Mouse (Mus musculus): ENCODE results near the gene Gnai3. TPM values are rescaled to one million over a fixed set of nuclear protein-coding genes. Genes with fewer than 3 reads are reported as not detected.
A peak's percentile ranks its signal among the peaks of the same experiment; 100 is the strongest.

The Gnai3 gene
- polyA plus RNA-seq, 1 experiment from 2014 or later = 199 TPM

- H3K4me1 ChIP-seq (replicated peaks; ENCODE audit: control insufficient read depth, insufficient read depth, low read length) = no peaks in the 10 kb centered on the region; the same call in 1 of the 2 replicates
- H3K4me2 ChIP-seq (replicated peaks; ENCODE audit: low read depth, low read length) = peak overlapping the region; percentile 97
- H3K4me3 ChIP-seq (ENCODE audit: low read depth, low read length) = peak overlapping the region; percentile 72
- H3K27ac ChIP-seq (ENCODE audit: low read depth, low read length) = no peak overlapping the region; the same call in 1 of the 2 replicates
- DNase-seq (ENCODE audit: low spot score) = peak; percentile 19
- WGBS = 2% methylated on average over 16 of the region's 16 CpGs
- peak overlapping the region; percentile 71; the same call in 1 of the 2 replicates for H3K9ac ChIP-seq (ENCODE audit: low read depth, low read length)
- H3K27me3 ChIP-seq (ENCODE audit: control insufficient read depth, insufficient read depth, low read length) = no peaks in the 10 kb centered on the region
- H3K9me3 ChIP-seq (ENCODE audit: control insufficient read depth, low read length) = no peaks in the 10 kb centered on the region
- no peak for ATAC-seq (ENCODE audit: low FRiP score)
- H3K36me3 ChIP-seq (ENCODE audit: control insufficient read depth, insufficient read depth, low read length) = no peaks in the 10 kb centered on the region
Observed at GRCm38 (mm10) chr3:108185460-108186097, 39.6 kb upstream of the Gnai3 start.

GRCm38 (mm10) chr3:108184742-108185141 lies 38.8 kb upstream of the Gnai3 start:
- DNase-seq (ENCODE audit: low spot score) (no peak), ATAC-seq (ENCODE audit: low FRiP score) (no peak)
- no peak overlapping the region for H3K9ac ChIP-seq (ENCODE audit: low read depth, low read length)
- H3K4me1 ChIP-seq (replicated peaks; ENCODE audit: control insufficient read depth, insufficient read depth, low read length) = no peaks in the 10 kb centered on the region; the same call in 1 of the 2 replicates
- 83% methylated on average over 3 of the region's 3 CpGs for WGBS
- no peaks in the 10 kb centered on the region for H3K9me3 ChIP-seq (ENCODE audit: control insufficient read depth, low read length)
- H3K4me2 ChIP-seq (replicated peaks; ENCODE audit: low read depth, low read length) = no peak overlapping the region
- no peak overlapping the region for H3K4me3 ChIP-seq (ENCODE audit: low read depth, low read length)
- no peaks in the 10 kb centered on the region for H3K27me3 ChIP-seq (ENCODE audit: control insufficient read depth, insufficient read depth, low read length)
- H3K27ac ChIP-seq (ENCODE audit: low read depth, low read length) = no peak overlapping the region
- no peaks in the 10 kb centered on the region for H3K36me3 ChIP-seq (ENCODE audit: control insufficient read depth, insufficient read depth, low read length)

- H3K4me3 ChIP-seq (ENCODE audit: low read depth, low read length) = no peak overlapping the region
- no peaks in the 10 kb centered on the region for H3K9me3 ChIP-seq (ENCODE audit: control insufficient read depth, low read length)
- H3K4me2 ChIP-seq (replicated peaks; ENCODE audit: low read depth, low read length) = no peak overlapping the region
- 44% methylated on average over 2 of the region's 2 CpGs for WGBS
- H3K36me3 ChIP-seq (ENCODE audit: control insufficient read depth, insufficient read depth, low read length) = no peaks in the 10 kb centered on the region
- DNase-seq (ENCODE audit: low spot score) (no peak), ATAC-seq (ENCODE audit: low FRiP score) (no peak)
- no peaks in the 10 kb centered on the region for H3K4me1 ChIP-seq (replicated peaks; ENCODE audit: control insufficient read depth, insufficient read depth, low read length)
- H3K27ac ChIP-seq (ENCODE audit: low read depth, low read length) = no peak overlapping the region
- no peak overlapping the region for H3K9ac ChIP-seq (ENCODE audit: low read depth, low read length)
- H3K27me3 ChIP-seq (ENCODE audit: control insufficient read depth, insufficient read depth, low read length) = no peaks in the 10 kb centered on the region
Observed at GRCm38 (mm10) chr3:108180514-108180913, 34.6 kb upstream of the Gnai3 start.

GRCm38 (mm10) chr3:108178756-108179715 lies 33.1 kb upstream of the Gnai3 start:
- Histone ChIP-seq H3K4me2 (replicated peaks; ENCODE audit: low read depth, low read length) (no peak overlapping the region), H3K27ac (ENCODE audit: low read depth, low read length) (no peak overlapping the region), H3K36me3 (ENCODE audit: control insufficient read depth, insufficient read depth, low read length) (no peaks in the 10 kb centered on the region), H3K9me3 (ENCODE audit: control insufficient read depth, low read length) (no peaks in the 10 kb centered on the region), H3K9ac (ENCODE audit: low read depth, low read length) (no peak overlapping the region), H3K4me3 (ENCODE audit: low read depth, low read length) (no peak overlapping the region), H3K27me3 (ENCODE audit: control insufficient read depth, insufficient read depth, low read length) (no peaks in the 10 kb centered on the region), H3K4me1 (replicated peaks; ENCODE audit: control insufficient read depth, insufficient read depth, low read length) (no peaks in the 10 kb centered on the region)
- DNase-seq (ENCODE audit: low spot score) = no peak
- WGBS = 84% methylated on average over 7 of the region's 7 CpGs
- ATAC-seq (ENCODE audit: low FRiP score) = no peak

GRCm38 (mm10) chr3:108174672-108175531 lies 29.0 kb upstream of the Gnai3 start:
- Histone ChIP-seq H3K36me3 (ENCODE audit: control insufficient read depth, insufficient read depth, low read length) (no peaks in the 10 kb centered on the region), H3K27me3 (ENCODE audit: control insufficient read depth, insufficient read depth, low read length) (no peaks in the 10 kb centered on the region), H3K9ac (ENCODE audit: low read depth, low read length) (no peak overlapping the region), H3K4me2 (replicated peaks; ENCODE audit: low read depth, low read length) (no peak overlapping the region), H3K9me3 (ENCODE audit: control insufficient read depth, low read length) (no peaks in the 10 kb centered on the region), H3K4me3 (ENCODE audit: low read depth, low read length) (no peak overlapping the region), H3K27ac (ENCODE audit: low read depth, low read length) (peak overlapping the region; percentile 19; the same call in 1 of the 2 replicates), H3K4me1 (replicated peaks; ENCODE audit: control insufficient read depth, insufficient read depth, low read length) (no peaks in the 10 kb centered on the region)
- peak; percentile 23 for DNase-seq (ENCODE audit: low spot score)
- ATAC-seq (ENCODE audit: low FRiP score) = peak; percentile 66
- WGBS = 43% methylated on average over 14 of the region's 14 CpGs

- Histone ChIP-seq H3K4me3 (ENCODE audit: low read depth, low read length) (no peak overlapping the region), H3K4me1 (replicated peaks; ENCODE audit: control insufficient read depth, insufficient read depth, low read length) (peaks cover 22% of the 10 kb centered on the region), H3K9me3 (ENCODE audit: control insufficient read depth, low read length) (no peaks in the 10 kb centered on the region), H3K9ac (ENCODE audit: low read depth, low read length) (no peak overlapping the region), H3K36me3 (ENCODE audit: control insufficient read depth, insufficient read depth, low read length) (no peaks in the 10 kb centered on the region), H3K27ac (ENCODE audit: low read depth, low read length) (peak overlapping the region; percentile 47; the same call in 1 of the 2 replicates), H3K4me2 (replicated peaks; ENCODE audit: low read depth, low read length) (no peak overlapping the region), H3K27me3 (ENCODE audit: control insufficient read depth, insufficient read depth, low read length) (no peaks in the 10 kb centered on the region)
- DNase-seq (ENCODE audit: low spot score) (no peak), ATAC-seq (ENCODE audit: low FRiP score) (no peak)
- 33% methylated on average over 3 of the region's 3 CpGs for WGBS
Observed at GRCm38 (mm10) chr3:108169199-108169598, 23.3 kb upstream of the Gnai3 start.

- no peak overlapping the region for H3K4me3 ChIP-seq (ENCODE audit: low read depth, low read length)
- H3K36me3 ChIP-seq (ENCODE audit: control insufficient read depth, insufficient read depth, low read length) = no peaks in the 10 kb centered on the region
- no peaks in the 10 kb centered on the region for H3K9me3 ChIP-seq (ENCODE audit: control insufficient read depth, low read length)
- no peak overlapping the region for H3K4me2 ChIP-seq (replicated peaks; ENCODE audit: low read depth, low read length)
- H3K9ac ChIP-seq (ENCODE audit: low read depth, low read length) = no peak overlapping the region
- H3K4me1 ChIP-seq (replicated peaks; ENCODE audit: control insufficient read depth, insufficient read depth, low read length) = peaks cover 22% of the 10 kb centered on the region
- no peaks in the 10 kb centered on the region for H3K27me3 ChIP-seq (ENCODE audit: control insufficient read depth, insufficient read depth, low read length)
- ATAC-seq (ENCODE audit: low FRiP score) (no peak), DNase-seq (ENCODE audit: low spot score) (no peak)
- 36% methylated on average over 14 of the region's 14 CpGs for WGBS
- H3K27ac ChIP-seq (ENCODE audit: low read depth, low read length) = peak overlapping the region; percentile 91
Observed at GRCm38 (mm10) chr3:108167499-108167898, 21.6 kb upstream of the Gnai3 start.

- 5% methylated on average over 8 of the region's 11 CpGs for WGBS
- ATAC-seq (ENCODE audit: low FRiP score) (peak; percentile 82), DNase-seq (ENCODE audit: low spot score) (peak; percentile 80)
- no peak overlapping the region for H3K4me3 ChIP-seq (ENCODE audit: low read depth, low read length)
- no peak overlapping the region for H3K4me2 ChIP-seq (replicated peaks; ENCODE audit: low read depth, low read length)
- H3K9ac ChIP-seq (ENCODE audit: low read depth, low read length) = no peak overlapping the region
- no peaks in the 10 kb centered on the region for H3K36me3 ChIP-seq (ENCODE audit: control insufficient read depth, insufficient read depth, low read length)
- no peaks in the 10 kb centered on the region for H3K27me3 ChIP-seq (ENCODE audit: control insufficient read depth, insufficient read depth, low read length)
- H3K9me3 ChIP-seq (ENCODE audit: control insufficient read depth, low read length) = no peaks in the 10 kb centered on the region
- peak overlapping the region; percentile 91 for H3K27ac ChIP-seq (ENCODE audit: low read depth, low read length)
- H3K4me1 ChIP-seq (replicated peaks; ENCODE audit: control insufficient read depth, insufficient read depth, low read length) = peaks cover 22% of the 10 kb centered on the region
Observed at GRCm38 (mm10) chr3:108166486-108167211, 20.7 kb upstream of the Gnai3 start.

All from hindbrain, embryonic 11.5 days (tissue).